Mouse (Mus musculus) ES-Bruce4 (cell line): ENCODE data around the gene Slc24a3.

Experiments used
- CTCF ChIP-seq: IDR thresholded peaks from one replicate; pipeline ENCODE4 v1.8.1; 2011; ENCODE audit warnings: low read depth, low read length
- EP300 ChIP-seq: IDR thresholded peaks from 2 replicates; pipeline ENCODE4 v1.6.1; 2011; ENCODE audit warnings: low read depth, low read length; ENCODE audit not compliant: insufficient read depth
- POLR2A ChIP-seq: IDR thresholded peaks from one replicate; pipeline ENCODE4 v1.8.1; 2011; ENCODE audit warnings: low read length; ENCODE audit not compliant: insufficient read depth

- TF ChIP-seq CTCF (no peak), POLR2A (no peak), EP300 (no peak)
These were observed 250.2 kb downstream of the Slc24a3 start for GRCm38 (mm10) chr2:145417738-145418137.
